Mouse (Mus musculus): Measurements from ENCODE around the gene Ccdc88c.
"Not testable (repeated sequence)": the region's sequence is repeated elsewhere in the genome, so short reads cannot be mapped to it uniquely, and the experiment has no call there.

The Ccdc88c gene

DNA sequence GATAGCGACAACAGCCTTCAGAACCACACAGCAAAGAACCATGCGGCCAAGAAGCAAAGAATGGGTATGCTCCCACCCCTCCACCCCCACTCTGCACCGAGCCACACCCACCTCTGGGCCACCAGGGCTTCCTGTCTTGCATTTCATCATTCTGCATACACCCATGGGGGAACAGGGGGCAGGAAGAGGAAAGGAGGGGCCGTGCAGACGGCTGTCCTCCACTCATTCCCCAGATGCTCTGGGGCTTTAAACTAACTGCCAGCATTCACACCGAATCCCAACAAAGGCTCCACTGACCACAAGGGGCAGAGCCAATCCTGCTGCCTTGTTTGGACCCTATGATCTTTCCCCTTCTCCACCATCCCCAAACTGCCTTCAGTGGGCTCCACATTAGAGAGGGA, 10.9 kb downstream of the Ccdc88c start:
- DNase-seq (ENCODE audit: low spot score in 2 of 2) = no peak

DNA sequence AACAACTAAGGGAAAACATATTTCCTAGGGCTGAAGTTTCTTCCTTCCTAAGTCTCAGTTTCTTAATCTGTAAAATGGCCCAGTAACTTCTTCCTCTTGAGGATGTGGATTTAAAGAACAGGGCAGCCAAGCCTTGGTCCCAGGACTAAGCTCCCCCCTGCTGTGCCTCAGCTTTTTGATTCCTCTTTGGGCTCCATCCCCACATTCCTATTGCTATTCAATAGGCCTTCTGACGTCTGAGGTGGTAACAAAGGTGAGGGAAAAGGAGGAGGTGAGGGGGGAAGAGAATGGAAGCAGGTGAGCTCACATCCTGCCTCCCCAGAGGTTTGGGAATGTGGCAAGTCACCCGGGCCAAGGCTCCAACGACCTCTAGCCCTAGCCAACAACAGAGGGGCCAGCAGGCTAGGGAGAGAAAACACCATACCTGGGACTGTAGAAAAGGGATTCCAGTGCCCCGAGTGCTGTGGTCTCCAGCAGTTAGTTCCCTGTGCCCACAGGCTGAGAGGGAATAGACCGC, 12.4 kb downstream of the Ccdc88c start:
- DNase-seq (ENCODE audit: low spot score in 2 of 2) = no peak

DNA sequence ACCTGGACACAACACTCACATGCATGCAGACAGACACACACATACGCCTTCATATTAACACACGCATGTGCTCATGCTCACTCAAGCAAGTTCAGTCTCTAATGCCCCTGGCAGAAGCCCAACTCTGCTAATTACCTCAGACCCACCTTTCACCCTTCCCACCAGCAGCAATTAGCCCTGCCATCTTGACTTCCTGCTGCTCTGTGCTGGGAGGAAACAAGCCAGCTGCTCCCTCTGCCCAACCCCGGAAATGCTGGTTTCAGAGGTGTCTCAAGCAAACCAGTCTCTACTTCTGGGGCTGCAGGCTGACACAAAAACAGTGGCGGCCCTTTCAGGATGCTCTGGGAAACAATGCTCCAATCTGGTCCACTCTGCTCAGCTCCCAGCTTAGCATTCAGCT, 12.9 kb downstream of the Ccdc88c start:
- DNase-seq (ENCODE audit: low spot score in 2 of 2) = no peak

DNA sequence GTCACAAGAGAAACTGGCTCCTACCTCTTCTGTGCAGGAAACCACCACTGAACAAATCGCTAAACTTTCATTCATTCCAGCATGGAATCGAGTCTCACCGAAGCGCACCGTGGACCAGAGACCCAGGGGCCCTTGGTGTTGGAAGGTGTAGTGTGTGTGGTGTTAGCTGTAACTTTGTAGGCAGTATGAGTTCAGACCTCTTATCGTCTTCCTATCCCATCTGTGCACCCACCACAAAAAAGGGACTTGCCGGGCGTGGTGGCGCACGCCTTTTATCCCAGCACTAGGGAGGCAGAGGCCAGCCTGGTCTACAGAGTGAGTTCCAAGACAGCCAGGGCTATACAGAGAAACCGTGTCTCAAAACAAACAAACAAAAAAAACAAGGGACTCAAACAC, 13.7 kb downstream of the Ccdc88c start:
- no peak for DNase-seq (ENCODE audit: low spot score in 2 of 2)

DNA sequence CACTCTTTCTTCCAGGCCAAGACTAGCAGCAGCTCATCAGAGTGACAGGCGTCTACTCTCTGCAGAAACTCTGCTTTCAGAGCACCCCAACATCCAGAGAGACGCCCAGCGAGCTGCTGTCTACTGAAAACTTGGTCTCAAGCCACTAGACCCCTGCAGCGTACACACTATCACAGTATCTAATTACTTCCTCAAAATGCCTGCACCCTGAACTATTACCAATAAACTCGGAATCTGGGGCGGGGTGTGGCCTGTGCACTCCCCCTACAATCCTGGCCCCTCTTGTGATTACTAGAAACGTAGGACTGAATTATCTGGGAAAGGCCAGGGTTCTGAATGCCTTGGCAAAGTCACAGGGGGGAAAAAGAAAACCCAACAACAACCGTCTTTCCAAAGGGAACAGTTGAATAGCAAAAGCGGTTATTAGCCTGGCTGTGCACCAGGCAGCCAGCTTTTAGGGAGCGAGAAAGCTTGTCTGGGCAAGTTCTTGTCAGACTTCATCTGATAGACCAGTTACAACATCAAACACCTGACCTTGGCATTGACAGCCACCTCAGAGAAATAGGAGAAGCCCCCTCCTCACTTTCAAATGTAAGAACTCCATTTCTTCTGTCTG, 14.2 kb downstream of the Ccdc88c start:
- no peak for DNase-seq (ENCODE audit: low spot score in 2 of 2)

DNA sequence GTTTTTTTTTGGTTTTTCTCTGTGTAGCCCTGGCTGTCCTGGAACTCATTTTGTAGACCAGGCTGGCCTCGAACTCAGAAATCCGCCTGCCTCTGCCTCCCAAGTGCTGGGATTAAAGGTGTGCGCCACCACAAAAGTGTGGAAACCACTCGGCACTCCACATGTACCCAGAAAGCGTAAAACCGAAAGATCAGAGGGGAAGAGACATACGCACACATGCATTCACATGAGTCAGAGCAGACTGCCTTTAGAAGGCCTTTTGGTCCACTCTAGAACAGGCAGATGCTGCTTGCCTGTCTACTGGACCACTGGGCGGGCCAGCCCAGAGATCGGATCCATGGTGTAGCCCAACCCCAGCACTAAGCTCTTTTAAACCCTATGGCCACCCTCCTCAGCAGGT, 15.2 kb downstream of the Ccdc88c start:
- DNase-seq (ENCODE audit: low spot score in 2 of 2) = not testable (repeated sequence)

DNA sequence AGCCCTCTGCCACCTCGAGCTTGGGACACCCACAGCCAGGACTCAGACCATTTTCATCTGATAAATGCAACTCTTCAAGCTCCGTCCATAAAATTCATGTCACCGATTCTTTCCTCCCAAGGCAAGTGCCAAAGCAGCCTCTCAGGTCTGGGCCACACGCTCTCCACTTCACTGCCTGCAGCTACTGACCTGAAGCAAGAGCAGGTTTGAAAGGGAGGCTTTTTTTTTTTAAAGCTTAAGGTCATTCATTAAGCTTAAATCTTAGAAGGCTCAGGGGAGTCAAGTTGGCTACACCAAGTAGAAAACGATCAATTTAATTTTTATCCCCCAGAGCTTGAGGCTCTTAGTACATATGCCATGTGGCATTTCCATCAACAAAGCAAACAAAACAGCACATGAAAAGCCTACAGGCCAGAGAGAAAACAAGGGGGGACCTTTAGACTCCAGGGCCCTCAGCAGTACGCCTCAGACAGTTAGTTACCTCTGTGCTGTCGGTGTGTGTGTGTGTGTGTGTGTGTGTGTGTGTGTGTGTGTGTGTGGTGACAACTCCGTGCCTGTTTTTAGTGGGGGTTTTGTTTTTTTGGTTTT, 15.7 kb downstream of the Ccdc88c start:
- DNase-seq (ENCODE audit: low spot score in 2 of 2) = no peak

DNA sequence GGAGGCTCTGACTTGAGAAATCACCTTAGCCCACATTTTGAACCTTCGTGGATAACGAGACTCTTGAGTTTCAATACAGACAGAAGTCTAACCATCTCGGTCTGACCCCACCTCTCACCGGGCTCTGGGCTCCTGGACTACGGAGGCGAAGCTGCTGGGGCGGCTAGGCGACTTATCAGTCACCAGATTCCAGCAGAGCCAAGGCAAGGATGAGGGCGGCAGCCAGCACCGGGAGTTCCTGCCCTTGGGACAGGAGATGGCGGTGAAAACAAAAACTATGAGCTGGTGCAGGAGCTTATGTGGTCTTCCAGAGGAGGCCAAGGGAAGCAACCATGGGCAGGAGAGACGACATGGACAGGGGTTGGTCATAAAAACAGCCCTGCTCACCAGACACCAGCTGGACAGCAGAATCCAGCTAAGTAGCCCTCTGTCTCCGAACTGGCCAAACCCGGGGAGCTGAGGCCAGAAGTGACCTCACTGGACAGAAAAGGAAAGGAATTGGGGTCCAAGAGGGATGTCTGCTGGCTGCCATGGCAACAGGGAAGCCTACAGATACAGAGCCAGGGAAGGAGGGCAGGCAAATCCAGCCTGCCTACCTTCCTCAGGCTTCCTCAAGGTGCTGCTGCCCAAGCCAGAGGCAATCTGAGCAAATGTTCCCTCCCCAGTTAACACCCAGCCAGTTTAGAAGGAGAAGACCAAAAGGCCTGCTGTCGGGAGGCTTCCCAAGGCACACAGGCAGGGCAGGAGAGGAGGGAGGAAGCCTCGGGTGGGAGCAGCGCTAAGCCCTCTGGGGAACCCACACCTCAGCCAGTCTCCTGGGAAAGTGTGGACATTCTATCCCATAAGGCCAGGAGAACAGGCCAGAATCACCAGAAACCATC, 16.4 kb downstream of the Ccdc88c start:
- no peak for DNase-seq (ENCODE audit: low spot score in 2 of 2)

DNA sequence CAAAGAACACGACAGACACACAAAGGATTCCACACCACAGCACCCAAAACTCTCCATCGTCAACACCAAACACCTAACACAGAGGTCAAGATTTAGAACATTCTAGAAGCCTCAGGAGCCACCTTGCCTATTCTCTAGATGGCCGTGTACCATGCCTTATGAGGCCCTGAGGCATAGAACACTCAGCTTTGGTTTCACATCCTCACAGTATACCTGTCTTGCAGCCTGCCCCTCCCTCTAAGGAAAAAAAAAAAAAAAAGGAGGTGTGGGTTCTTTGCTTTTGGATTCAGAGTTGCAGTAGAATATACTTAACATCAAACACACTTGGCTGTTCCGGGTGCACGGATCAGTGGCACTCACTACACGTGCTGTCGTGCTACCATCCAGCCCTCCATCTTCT, 17.8 kb downstream of the Ccdc88c start:
- DNase-seq (ENCODE audit: low spot score in 2 of 2) = no peak

DNA sequence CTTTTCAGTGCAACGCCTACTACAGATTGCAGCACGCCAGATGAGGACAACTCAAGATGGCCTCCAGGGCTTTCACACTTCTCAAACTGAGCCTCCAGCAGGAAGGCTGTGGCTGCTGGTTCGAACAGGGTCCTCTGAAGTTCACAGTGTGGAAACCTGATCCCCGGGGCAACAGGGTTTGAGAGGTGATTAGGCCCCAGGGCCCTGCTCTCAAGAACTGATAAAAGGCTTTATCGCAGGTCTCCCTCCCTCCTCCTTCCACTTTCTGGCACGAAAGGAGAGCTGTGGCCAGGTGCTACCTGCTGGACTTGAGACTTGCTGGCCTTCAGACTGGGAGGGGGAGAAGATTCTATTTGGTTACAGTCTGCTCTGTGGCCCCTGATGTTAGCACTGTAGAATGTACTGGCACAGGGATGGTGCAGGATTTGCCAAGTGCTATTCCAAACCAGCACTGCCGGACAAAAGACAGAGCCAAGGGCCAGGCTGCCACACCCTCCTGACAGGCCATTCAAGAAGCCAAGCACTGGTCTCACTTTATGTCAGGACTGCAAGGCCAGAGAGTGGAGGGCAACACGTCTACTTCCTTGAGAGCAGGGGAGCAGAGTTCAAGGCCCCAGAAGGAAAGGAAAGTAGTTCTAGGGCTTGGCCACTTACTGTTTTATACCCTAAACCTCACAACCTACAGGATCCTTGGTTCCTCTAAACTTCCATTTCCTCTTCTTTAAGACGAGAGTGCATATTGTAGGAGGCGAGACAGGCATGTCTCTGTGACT, 18.5 kb downstream of the Ccdc88c start:
- no peak for DNase-seq (ENCODE audit: low spot score in 2 of 2)

DNA sequence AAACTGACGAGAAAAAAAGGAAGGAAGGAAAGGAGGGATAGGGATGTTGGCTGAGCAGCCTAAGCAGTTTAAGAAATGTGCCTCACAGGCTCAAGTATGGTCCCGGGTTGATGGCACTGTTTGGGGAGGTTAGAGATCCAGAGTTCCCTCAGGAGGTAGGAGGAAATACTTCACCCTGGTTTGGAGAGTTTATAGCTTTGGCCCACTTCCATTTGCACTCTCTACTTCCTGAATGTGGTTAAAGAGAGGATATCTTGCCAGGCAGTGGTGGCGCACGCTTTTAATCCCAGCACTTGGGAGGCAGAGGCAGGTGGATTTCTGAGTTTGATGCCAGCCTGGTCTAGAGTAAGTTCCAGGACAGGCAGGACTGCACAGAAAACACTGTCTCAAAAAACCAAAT, 19.6 kb downstream of the Ccdc88c start:
- DNase-seq (ENCODE audit: low spot score in 2 of 2) = no peak

DNA sequence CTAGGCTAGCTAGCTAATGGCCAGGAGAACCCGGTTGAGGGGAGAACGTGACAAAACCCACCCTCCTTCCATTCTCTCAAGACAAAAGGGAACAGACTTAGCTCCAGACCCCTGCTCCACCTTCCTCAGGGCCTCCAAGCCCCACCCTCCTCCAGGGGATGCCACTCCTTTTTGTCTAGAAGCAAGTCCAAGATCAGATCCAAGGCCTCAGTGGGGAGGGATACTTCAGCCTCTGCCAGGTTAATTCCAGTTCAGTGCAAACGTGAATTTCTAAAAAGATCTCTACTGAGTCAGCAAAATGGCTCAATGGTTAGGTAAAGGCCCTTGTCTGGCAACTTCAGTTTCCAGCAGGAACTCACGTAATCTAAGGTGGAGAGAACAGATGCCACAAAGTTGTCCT, 20.2 kb downstream of the Ccdc88c start:
- DNase-seq (ENCODE audit: low spot score in 2 of 2) = no peak

DNA sequence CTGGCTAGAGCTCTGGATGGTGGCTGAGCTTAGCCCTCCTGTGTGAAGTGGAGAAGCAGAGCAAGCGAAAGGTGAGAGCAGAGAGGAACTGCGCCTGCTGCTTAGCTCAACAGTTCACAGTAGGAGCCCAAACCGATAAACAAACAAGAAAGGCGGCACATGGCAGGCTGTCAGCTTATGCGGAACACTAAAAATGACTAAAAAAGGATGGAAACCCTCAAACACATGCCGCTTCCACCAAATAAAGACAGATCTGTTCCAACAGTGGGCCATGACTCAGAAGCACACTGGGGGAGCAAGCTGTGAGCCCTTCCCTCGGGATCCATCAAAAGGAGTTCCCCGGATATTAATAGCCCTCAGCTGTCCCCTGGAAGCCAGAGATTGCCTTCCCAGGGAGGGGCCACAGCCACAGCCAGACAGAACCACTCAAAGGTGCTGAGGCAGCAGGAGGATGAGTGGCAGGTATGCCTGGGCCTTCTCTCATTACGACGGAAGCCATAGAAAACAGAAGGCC, 20.8 kb downstream of the Ccdc88c start:
- DNase-seq (ENCODE audit: low spot score in 2 of 2) = no peak

DNA sequence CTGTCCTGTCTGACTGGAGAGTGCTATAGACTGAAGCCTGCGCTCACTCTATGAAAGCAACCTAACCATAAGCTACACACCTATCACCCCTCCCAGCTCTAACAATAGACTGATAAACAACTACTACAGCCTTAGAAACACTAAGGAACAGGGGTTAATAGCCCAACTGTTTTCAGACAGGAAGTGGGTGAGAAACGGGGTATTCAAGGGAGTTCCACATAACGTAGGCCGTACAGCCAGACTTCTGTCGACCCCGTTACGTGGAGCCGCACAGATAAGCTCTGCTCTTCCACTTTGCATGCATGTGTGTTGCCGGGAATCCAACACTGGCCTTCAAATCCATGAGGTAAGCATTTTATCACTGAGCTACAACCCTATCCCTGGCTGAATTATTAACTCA, 21.4 kb downstream of the Ccdc88c start:
- no peak for DNase-seq (ENCODE audit: low spot score in 2 of 2)

DNA sequence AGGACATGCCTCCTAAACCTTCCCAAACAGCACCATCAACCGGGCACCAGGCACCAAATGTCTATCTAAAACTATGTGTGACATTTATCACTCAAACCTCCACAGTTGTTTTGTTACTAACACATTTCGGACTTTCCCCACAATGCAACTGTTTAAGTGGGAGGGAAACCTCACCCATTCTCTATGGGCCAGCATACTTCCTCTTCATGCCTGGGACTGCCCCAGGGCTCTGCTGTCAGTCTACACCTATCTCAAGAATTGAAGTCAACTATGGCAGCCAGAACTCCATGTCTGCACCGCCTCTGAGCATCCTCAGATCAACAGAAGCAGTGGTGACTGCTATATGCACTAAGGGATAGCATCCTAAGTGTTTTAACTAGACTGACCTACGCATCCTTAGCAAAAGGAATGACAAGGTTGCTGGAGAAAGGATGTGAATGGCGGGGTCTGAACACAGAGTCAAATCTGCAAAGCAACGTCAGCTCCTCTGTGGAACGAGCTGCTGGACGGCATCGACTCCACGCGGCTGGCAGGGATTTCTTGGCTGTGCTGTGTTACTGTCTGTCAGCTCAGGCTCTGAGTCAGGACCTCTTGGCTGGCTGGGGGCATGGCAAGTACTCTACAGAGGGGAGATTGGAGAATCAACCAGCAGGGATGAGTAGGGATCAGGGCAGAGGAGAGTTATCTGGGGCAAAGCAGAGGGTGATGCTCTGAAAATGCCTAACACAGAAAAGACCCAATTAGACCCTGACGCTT, 23.0 kb downstream of the Ccdc88c start:
- DNase-seq (ENCODE audit: low spot score in 2 of 2) = no peak

DNA sequence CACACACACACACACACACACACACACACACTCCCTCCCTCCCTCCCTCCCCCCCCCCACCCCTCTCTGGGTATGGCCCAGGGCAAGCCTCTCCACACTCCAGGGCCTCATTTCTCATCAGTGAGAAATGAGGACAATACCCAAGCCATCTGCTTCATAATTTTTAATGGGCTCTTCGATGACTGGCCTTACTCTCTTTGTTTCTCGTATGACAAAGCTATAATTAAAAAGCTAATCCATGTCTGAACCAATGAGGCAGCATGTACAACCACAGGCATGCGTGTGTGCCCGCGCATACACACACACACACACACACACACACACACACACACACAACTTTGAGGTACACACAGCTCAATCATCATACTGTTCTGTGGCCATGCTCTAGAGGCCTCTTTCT, 23.9 kb downstream of the Ccdc88c start:
- DNase-seq (ENCODE audit: low spot score in 2 of 2) = no peak

DNA sequence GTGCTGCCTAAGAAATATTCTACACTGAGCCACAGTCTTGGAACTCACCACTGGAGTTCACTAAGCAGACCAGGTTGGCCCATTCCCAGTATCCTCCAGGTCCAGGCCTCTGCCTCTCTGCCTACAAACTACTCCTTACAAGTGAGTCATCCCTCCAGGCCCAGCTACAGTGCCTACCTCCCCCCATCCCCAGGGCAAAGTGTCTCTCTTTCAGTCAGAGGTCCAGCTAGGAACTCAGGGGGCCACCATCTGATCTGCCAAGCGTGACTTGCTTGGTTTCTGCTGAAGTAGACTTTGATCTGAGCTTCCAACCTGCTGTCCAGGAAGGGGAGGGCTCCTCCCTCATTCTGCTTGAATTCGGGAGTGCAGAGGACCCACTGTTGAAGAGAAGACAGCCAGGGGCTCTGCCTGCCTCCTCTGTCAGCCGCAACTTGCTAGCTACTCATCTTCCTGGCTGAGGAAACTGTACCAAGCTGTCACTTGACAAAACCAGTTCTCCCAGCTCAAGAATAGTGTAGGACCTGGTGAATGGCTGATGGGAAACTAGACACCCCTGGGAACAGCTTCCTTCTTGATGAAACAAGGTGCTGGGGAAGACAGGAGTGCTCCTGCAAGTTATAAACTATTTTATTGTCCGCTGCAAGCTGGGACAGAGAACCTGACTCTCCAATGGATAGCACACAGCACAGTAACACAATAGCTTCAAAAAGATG, 25.9 kb downstream of the Ccdc88c start:
- DNase-seq (ENCODE audit: low spot score in 2 of 2) = no peak

DNA sequence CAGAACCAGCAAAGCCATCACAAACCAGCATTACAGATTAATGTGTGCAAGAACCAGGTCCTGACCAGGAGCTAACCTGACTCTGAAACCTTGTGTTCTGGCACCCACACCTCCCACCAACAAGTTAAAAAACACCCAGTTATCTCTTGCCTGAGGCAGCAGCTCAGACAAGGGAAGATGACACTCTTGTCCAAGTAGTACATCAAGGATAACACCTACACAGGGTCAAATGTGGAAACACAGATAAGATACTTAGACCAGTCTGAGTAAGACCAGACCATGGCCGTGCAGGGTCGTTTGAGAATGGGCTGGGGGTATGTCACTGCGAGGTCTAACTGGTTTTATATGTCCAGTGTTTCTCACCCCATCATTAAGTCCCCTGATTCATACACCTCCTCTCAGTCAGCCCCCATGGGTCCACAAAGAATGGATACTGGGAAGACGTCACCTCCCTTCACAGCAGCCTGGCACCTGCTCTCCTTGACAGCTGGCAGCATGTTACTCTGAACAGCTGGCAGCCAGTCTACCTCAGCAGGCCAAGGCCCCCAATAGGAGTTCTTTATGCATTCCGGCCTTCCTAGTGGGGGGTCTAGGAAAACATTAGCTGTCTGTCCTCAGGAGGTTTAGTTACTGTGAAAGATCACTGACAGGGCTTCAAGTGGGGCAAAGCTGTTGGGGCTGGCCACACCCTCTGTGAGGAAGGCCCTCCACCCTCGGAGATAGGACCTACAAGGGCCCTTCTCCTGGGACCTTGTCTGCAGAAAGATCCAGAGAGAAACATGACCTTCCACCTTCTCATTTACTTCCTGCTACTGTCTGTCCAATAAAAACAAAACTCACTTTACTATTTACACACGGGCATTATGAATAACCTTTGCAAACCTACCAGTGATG, 29.5 kb downstream of the Ccdc88c start:
- no peak for DNase-seq (ENCODE audit: low spot score in 2 of 2)

DNA sequence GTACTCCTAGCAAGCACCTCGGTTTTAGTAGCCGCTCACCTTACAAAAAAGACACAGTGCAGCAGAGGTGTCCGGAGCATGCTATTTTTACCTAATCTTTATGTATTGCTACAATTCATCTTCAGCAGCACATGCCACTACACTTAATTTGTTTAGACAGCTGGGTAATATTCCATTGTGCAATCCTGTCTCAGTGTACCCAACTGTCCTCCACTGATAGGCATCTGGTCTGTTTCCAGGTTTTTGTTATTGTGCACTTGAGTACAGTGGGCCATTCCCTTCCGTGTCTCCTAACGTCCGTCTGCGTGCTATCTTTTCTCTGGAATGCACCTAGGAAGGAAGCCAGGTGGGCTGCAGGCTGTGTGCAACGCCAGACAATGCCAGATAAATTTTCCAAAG, 30.3 kb downstream of the Ccdc88c start:
- no peak for DNase-seq (ENCODE audit: low spot score in 2 of 2)

All from urinary bladder, adult 18-20 months (tissue).